Mouse (Mus musculus): Measurements from ENCODE around the gene Ptpn9.

Ptpn9 gene

DNA sequence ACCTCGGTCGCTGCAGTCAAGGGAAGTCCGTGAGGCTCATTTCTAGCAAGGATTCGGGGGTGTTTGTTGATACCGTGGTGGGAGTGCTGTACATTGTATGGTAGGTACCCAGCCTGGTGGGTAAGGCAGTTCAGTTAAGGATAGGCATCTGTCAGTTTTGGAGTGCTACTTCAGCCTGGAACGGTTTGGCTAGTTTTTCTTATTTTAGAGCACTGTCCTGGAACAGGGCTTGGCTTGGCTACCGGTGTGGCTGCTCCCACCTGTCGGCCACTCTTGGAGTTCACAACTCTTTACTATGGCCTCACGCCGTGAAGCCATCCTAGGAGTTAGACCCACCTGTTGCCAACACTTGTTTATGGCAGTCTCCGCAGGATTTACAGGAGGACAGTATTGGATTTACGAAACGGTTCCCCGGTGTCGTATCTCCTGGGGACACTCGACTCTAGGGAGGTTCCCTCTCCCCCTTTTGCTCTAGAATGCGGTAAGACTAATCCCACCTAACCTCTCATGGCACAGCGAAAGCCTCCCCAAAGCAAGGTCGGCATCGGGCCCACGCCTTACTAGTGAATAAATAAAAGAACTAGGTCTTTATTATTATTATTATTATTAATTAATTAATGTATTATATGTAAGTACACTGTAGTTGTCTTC lies 79.6 kb downstream of the Ptpn9 start:
- no peak for TF ChIP-seq GATA4 (IDR thresholded peaks at IDR 0.05; ENCODE audit: insufficient replicate concordance, low read length)

DNA sequence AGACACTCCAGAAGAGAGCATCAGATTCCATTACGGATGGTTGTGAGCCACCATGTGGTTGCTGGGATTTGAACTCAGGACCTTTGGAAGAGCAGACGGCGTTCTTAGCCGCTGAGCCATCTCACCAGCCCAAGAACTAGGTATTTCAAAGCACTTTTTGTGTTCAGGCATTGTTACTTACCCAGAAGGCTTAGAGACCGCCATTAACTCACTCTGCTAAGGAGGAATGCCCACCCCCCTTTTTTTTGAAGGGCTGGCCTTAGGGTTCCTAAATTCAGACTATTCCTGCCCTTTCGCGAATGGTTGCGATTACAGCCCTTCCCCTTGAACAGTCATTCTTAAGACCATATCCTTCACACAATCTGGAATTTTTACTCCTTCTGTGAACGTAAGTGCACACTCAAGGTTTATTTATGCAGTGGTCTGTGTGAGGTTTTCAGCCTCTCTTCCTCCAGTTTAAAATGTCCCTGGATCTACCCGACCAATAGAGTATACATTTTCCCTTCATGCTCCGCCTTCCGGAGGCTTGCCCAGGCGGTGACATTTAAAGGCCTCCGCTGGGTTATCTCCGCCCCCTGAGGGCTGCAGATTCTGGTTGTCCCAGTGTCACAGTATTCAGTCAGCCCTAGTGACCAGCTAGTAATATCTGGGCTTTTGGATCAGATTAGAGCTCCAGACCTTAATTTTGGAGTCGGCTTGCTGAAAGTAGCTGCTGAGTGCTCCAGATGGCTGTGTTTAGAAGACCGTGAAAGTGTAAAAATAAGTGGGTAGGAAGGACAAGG lies 80.3 kb downstream of the Ptpn9 start:
- TF ChIP-seq GATA4 (IDR thresholded peaks at IDR 0.05; ENCODE audit: insufficient replicate concordance, low read length): no peak

DNA sequence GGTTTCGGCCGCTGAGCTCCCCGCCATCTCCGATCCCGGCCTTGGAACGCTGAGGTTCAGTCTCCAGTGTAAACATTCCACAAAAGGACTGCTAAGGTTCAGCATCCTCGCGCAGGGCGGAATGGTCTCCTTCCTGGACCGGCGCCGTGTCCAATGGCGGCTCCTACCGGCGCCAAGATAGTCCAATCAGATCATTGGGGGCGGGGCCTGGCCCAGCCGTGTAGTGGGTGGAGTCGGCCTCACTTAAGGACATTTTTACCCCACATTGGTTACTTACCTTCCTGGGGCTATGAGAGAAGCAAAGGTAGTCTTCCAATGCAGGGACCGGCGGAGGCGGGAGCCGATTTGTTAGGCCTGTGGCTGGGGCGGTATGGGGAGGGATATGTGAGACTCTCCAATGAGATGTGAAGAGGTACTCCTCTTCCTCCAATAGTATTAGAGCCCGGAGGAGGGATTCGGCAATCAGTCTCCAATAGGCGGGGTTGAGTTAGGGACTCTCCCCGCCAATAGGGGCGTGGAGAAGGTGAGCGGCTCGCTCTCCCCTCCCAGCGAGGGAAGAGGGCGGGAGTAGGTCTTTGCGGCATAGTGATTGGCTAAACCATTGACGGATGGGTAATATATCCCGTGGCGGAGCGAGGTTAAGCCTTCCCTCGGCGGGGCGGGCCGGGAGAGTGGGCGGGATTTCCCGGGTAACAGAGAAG lies 81.1 kb downstream of the Ptpn9 start:
- TF ChIP-seq GATA4 (IDR thresholded peaks at IDR 0.05; ENCODE audit: insufficient replicate concordance, low read length): no peak; the same call in 1 of the 2 replicates

DNA sequence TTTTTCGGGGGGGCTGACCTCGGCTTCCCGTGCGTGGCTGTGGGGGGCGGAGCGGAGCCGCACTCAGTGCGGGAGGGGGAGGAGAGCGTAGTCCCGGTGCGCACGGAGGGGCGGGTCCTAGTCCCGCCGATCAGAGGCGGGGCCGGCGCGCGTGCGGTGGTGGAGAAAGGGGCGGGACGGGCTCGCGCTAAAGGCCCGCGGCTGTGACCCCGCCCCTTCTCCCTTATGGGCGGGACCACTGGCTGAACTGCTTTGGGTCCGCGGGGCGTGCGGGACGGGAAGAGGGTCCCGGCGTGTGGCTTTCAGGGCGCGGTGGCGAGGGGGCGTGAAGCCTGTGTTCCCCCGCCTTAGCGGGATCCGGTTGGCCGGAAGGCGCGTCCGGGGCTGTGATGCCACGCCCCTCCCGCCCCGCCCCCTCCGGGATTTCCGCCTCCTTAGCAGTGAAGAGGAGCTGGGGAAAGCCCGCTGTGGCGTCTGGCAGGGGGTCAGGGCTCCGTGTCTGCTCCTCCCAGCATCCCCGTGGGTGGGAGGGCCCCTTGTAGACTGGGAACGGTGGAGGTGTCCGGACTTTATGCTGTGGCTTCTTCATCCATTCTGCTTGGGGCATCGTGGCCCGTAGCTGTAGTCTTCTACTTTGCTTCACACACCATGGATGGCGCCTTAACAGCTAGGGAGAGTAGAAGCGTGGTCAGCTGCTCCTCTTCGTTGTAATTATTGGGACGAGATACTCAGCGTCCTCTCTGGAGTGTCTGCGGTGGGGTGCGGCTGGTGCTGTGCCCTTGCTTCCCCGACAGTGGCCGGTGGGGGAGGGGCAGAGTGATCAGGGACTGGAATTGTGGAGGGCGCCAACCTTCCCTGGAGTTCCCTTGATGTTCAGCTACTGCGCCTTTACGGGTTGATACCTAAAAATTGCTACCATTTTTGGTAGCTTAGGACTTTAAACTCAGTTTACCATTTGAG lies 82.3 kb downstream of the Ptpn9 start:
- TF ChIP-seq GATA4 (IDR thresholded peaks at IDR 0.05; ENCODE audit: insufficient replicate concordance, low read length): no peak

DNA sequence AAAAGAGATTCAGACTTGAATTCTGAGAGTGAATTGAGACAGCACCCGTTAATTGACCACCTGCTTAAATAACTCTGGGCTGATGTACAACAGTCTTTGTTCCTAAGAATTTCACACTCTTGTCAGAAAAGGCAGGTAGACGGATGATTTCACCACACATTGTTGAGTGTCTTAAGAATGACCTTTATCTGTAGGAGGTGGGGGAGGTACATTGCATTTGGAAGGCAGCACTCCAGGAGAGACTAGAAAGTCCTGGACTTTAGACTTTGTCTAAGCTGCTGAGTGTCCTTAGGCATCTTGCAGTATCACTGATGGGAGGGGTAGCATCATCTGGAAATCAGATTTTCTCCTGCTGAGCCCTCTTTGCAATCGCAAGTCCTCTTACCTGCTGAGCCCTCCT lies 87.5 kb downstream of the Ptpn9 start:
- TF ChIP-seq GATA4 (IDR thresholded peaks at IDR 0.05; ENCODE audit: insufficient replicate concordance, low read length): no peak
